Mouse (Mus musculus) ES-E14 (cell line): ENCODE measurements at regions not wholly inside any gene's neighbourhood (a gene's known extent, or its start where the extent isn't known, plus 50 kb on each side); places are given as distances from the start of the nearest gene placed in this dataset.

Experiments used
- CHD2 ChIP-seq: IDR thresholded peaks from 2 replicates; pipeline ENCODE4 v1.6.1; 2014; ENCODE audit warnings: mild to moderate bottlenecking, low read depth, low read length, inconsistent platforms
- MAFK ChIP-seq: IDR thresholded peaks from 2 replicates; pipeline ENCODE4 v1.6.1; 2014; ENCODE audit warnings: mild to moderate bottlenecking, low read depth, low read length, inconsistent platforms; ENCODE audit not compliant: insufficient read depth

GRCm38 (mm10) chr8:100865624-100866023 lies 1449.4 kb upstream of the Cdh8 start:
- TF ChIP-seq MAFK (no peak), CHD2 (no peak)
